Mouse (Mus musculus): ENCODE measurements around the gene Olfr847.

The Olfr847 gene

DNA sequence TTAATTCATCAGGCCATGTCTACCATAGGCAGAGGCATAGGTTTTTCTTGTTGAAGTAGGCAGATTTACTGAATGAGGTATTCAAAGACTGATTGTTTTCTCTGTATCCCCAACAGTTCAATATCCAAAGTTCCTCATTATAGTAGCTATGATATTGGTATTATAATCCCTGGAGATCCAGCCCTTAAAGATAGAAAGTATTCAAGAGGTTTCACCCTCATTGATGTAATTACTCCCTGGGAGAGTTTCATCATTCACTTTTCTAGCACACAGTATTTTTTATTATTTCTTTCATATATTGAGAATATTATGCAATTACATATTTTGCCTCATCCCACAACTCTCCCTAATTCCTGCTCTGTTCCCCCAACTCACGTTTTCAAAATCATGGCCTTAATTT, at the start of gene Olfr847:
Gene Olfr847 (minus strand): TSS at position 101 of the 400 bp plus-strand sequence.
- ChIA-PET CTCF (no interaction called here), POLR2A (interaction anchor here in 1 of 4 experiments (0.7 kb wide), 1 partner anchor 661 kb away, joined by 3 read pairs; no protein-coding TSS in a partner anchor)

DNA sequence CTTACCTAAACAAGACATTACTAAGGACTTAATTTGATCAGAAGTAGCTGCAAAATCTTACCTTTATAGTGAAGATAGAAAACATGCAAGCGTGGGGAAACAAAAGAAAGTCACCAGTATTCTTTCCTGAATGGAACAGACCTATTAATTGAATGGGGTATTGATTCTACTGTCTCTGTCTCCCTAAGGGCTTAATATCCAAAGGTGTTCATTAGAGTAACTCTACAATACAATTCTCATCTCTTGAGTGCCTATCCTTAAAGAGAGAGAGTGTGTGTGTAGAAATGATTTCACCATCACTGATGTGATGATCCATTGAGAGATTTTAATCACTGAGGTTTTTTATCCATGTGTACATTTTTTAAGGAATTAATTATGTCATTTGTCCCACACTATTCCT, 14.6 kb downstream of the Olfr847 start, which contains the start of gene Olfr846:
Gene Olfr846 (minus strand): TSS at position 101 of the 400 bp plus-strand sequence.
- POLR2A ChIA-PET: no interaction called here
- CTCF ChIA-PET: no interaction called here

DNA sequence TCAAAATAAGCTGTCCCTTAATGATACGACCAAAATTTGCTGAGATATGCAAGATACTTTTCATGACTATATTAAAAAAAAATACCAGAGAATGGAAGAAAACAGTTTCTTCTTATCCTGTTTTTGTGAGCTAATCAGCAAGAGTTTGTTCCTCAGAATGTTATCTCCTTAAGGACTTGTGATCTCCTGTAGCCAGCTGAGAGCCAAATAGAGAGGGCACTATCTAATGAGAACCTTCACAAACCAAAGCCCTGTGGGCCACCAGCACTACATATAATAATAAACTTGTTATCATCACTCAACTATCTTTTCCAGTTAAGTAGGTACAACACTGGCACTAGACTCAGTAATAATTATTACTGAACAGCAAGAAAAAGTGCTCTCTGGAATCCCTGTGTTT, 42.3 kb downstream of the Olfr847 start, which contains the start of gene Olfr845:
Gene Olfr845 (plus strand): TSS at position 301 of the 400 bp plus-strand sequence.
- POLR2A ChIA-PET: no interaction called here
- CTCF ChIA-PET: no interaction called here
